ENCODE assay signal across 9 mouse cellular contexts in genomic region chr9:86583740-86584139, GRCm38 (mm10). TPM values are rescaled to one million over a fixed set of nuclear protein-coding genes. Genes with fewer than 3 reads are reported as not detected.
DNase-seq lines count a peak whose midpoint lies in the region; ATAC-seq and TF ChIP-seq lines count a peak whose summit lies in the region.
"Had no signal": no experiment of that assay in that cellular context is flagged by ENCODE, and none has a peak within 500 bp of the region (broad histone marks: within the 10 kb centered on the region; RNA-seq: fewer than 3 reads in every experiment).

No protein-coding gene starts in this region.

- peaks cover 23% of the 10 kb centered on the region for H3K4me1 ChIP-seq in E14TG2a.4 (replicated peaks; ENCODE audit: low read depth, low read length)
- H3K4me1 ChIP-seq in embryonic facial prominence, embryonic 14.5 days (ENCODE audit: control insufficient read depth, insufficient read depth, low read length) = no peaks in the 10 kb centered on the region
- H3K4me1 ChIP-seq in lung, embryonic 15.5 days = no peaks in the 10 kb centered on the region
- H3K4me1 ChIP-seq: heart, embryonic 15.5 days had no signal

- H3K36me3 ChIP-seq in E14TG2a.4 (ENCODE audit: insufficient read depth, low read length) = no peaks in the 10 kb centered on the region
- no peaks in the 10 kb centered on the region for H3K36me3 ChIP-seq in embryonic facial prominence, embryonic 14.5 days (ENCODE audit: control insufficient read depth, insufficient read depth, low read length)
- H3K36me3 ChIP-seq in lung, embryonic 15.5 days = no peaks in the 10 kb centered on the region
- H3K36me3 ChIP-seq: heart, embryonic 15.5 days had no signal

- no peak overlapping the region for H3K9ac ChIP-seq in embryonic facial prominence, embryonic 14.5 days (ENCODE audit: low read depth, low read length)
- H3K9ac ChIP-seq in lung, embryonic 15.5 days = no peak overlapping the region
- H3K9ac ChIP-seq: heart, embryonic 15.5 days had no signal

- H3K4me2 ChIP-seq in embryonic facial prominence, embryonic 14.5 days (ENCODE audit: low read depth, low read length) = no peak overlapping the region
- no peak overlapping the region for H3K4me2 ChIP-seq in lung, embryonic 15.5 days
- H3K4me2 ChIP-seq: heart, embryonic 15.5 days had no signal

- H3K27me3 ChIP-seq in E14TG2a.4 (ENCODE audit: insufficient read depth, low read length) = no peaks in the 10 kb centered on the region
- H3K27me3 ChIP-seq in embryonic facial prominence, embryonic 14.5 days (replicated peaks; ENCODE audit: control insufficient read depth, insufficient read depth, low read length) = no peaks in the 10 kb centered on the region
- no peaks in the 10 kb centered on the region for H3K27me3 ChIP-seq in lung, embryonic 15.5 days
- H3K27me3 ChIP-seq: heart, embryonic 15.5 days had no signal

- WGBS in embryonic facial prominence, embryonic 14.5 days = 56% methylated on average over 3 of the region's 3 CpGs
- 53% methylated on average over 3 of the region's 3 CpGs for WGBS in lung, embryonic 15.5 days

- no peaks in the 10 kb centered on the region for H3K9me3 ChIP-seq in E14TG2a.4 (ENCODE audit: low read length)
- no peaks in the 10 kb centered on the region for H3K9me3 ChIP-seq in embryonic facial prominence, embryonic 14.5 days (ENCODE audit: control insufficient read depth, low read length)
- H3K9me3 ChIP-seq in lung, embryonic 15.5 days = no peaks in the 10 kb centered on the region
- H3K9me3 ChIP-seq: heart, embryonic 15.5 days had no signal

- TF ChIP-seq CTCF in E14TG2a.4 (conservative IDR thresholded peaks at IDR 0.05; ENCODE audit: low read length) = peak; percentile 85

- 0 out of 2 replicates have a peak, but pooled peaks have one; percentile 22 for ATAC-seq in embryonic facial prominence, embryonic 14.5 days (ENCODE audit: low read depth)
- peak; percentile 35; the same call in 1 of the 2 replicates for ATAC-seq in lung, embryonic 15.5 days (ENCODE audit: borderline replicate concordance, extremely low read depth, low FRiP score, low TSS enrichment)

- no peak overlapping the region for H3K27ac ChIP-seq in embryonic facial prominence, embryonic 14.5 days (replicated peaks; ENCODE audit: low read depth, low read length)
- no peak overlapping the region for H3K27ac ChIP-seq in lung, embryonic 15.5 days
- H3K27ac ChIP-seq: heart, embryonic 15.5 days had no signal

- intact Hi-C loops in heart, postnatal 14 days (cut with DNase I) = no loop called here

- DNase-seq in adrenal gland, postnatal 36 days = peak; percentile 76 to 80
- DNase-seq in embryonic facial prominence, embryonic 14.5 days (ENCODE audit: low spot score) = peak; percentile 64
- DNase-seq in heart, postnatal 14 days = peak; percentile 69 to 83
- peak; percentile 56 to 83 for DNase-seq in kidney, postnatal 36 days
- DNase-seq in ovary, adult 18-20 months (ENCODE audit: low spot score) = peak; percentile 51
- DNase-seq in thymus, postnatal 10 days (ENCODE audit: low spot score in 2 of 2) = peak; percentile 42 to 70

- H3K4me3 ChIP-seq in E14TG2a.4 (replicated peaks; ENCODE audit: low read length) = no peak overlapping the region
- no peak overlapping the region for H3K4me3 ChIP-seq in embryonic facial prominence, embryonic 14.5 days (ENCODE audit: low read depth, low read length)
- no peak overlapping the region for H3K4me3 ChIP-seq in lung, embryonic 15.5 days
- H3K4me3 ChIP-seq: heart, embryonic 15.5 days had no signal

RNA-seq across cellular contexts. Expression of gene Rwdd2a, which starts 11.9 kb away (rescaled TPM):
- total RNA-seq in adrenal gland, postnatal 36 days (2021) = 10 to 100 TPM in 1 of 2 experiments, 1 to 10 TPM in 1; 3.3 to 16.4 TPM
- 3.6 and 4.7 TPM in 2 replicates for polyA plus RNA-seq in embryonic facial prominence, embryonic 14.5 days (2014; fragmentation: Nextera tagmentation; extraction: Ambion mirVana)
- total RNA-seq in heart, postnatal 14 days (2021) = under 1 TPM; 0.76 to 0.83 TPM
- 4.4 and 5.3 TPM in 2 replicates for polyA plus RNA-seq in lung, embryonic 15.5 days (2015; fragmentation: Nextera tagmentation; extraction: Ambion mirVana)

RNA-seq across cellular contexts. Expression of gene Pgm3, which starts 12.1 kb away (rescaled TPM):
- total RNA-seq in adrenal gland, postnatal 36 days (2021) = 10 to 100 TPM; 27.8 to 46.9 TPM
- polyA plus RNA-seq in embryonic facial prominence, embryonic 14.5 days (2014; fragmentation: Nextera tagmentation; extraction: Ambion mirVana) = 38.9 and 39.5 TPM in 2 replicates
- 1 to 10 TPM; 5.8 to 8.9 TPM for total RNA-seq in heart, postnatal 14 days (2021)
- polyA plus RNA-seq in lung, embryonic 15.5 days (2015; fragmentation: Nextera tagmentation; extraction: Ambion mirVana) = 40.6 and 41.2 TPM in 2 replicates
